Mouse (Mus musculus): ENCODE results near the gene Exosc5. TPM values are rescaled to one million over a fixed set of nuclear protein-coding genes. Genes with fewer than 3 reads are reported as not detected.

Gene Exosc5
- polyA plus RNA-seq, 1 experiment from 2014 or later, result 75.6 TPM

DNA sequence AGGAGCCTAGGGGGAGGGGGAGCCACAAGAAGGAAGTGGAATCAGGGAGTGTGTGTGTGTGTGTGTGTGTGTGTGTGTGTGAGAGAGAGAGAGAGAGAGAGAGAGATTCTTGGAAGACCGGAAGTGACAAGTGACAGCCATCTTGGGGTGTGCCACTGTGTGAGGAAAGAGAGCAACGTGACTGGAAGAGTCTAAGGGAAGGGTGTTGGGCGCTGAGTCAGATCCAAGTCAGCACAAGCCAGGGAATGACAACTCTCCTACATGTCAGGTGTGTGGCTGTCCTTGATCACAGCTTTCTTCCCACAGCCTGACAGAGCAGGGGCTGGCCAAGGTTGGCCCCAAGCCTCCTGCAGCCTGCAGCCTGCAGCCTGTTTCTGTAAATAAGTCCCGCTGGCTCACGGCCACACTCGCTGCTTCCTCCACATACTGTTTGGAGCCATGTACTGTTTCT lies 46.9 kb downstream of the Exosc5 start:
- peaks cover 10% of the 10 kb centered on the region for H3K9me3 ChIP-seq
- H3K4me1 ChIP-seq (replicated peaks), result peaks cover 48% of the 10 kb centered on the region

GRCm38 (mm10) chr7:25706578-25707170 lies 47.7 kb downstream of the Exosc5 start:
- H3K27ac ChIP-seq, result peak overlapping the region; percentile 24; the same call in 1 of the 2 replicates
- no peak for DNase-seq (ENCODE audit: low spot score)
- H3K27me3 ChIP-seq (ENCODE audit: insufficient read depth, poor library complexity, severe bottlenecking), result peaks cover 25% of the 10 kb centered on the region
- H3K4me1 ChIP-seq (replicated peaks), result peaks cover 56% of the 10 kb centered on the region
- H3K9me3 ChIP-seq, result peaks cover 5% of the 10 kb centered on the region
- no peak overlapping the region for H3K4me3 ChIP-seq
- H3K36me3 ChIP-seq, result peaks cover 2% of the 10 kb centered on the region; the same call in 1 of the 2 replicates
- 62% methylated on average over 7 of the region's 7 CpGs for WGBS

More for the DNA sequence above, 46.9 kb downstream of the Exosc5 start:
- Histone ChIP-seq H3K4me3 (no peak overlapping the region), H3K36me3 (no peaks in the 10 kb centered on the region), H3K27ac (no peak overlapping the region), H3K27me3 (ENCODE audit: insufficient read depth, poor library complexity, severe bottlenecking) (peaks cover 25% of the 10 kb centered on the region)
- WGBS, result 67% methylated on average over 6 of the region's 6 CpGs
- no peak for DNase-seq (ENCODE audit: low spot score)

- Histone ChIP-seq H3K4me1 (replicated peaks) (peaks cover 67% of the 10 kb centered on the region), H3K36me3 (peaks cover 13% of the 10 kb centered on the region), H3K9me3 (no peaks in the 10 kb centered on the region), H3K4me3 (no peak overlapping the region), H3K27me3 (ENCODE audit: insufficient read depth, poor library complexity, severe bottlenecking) (peaks cover 25% of the 10 kb centered on the region), H3K27ac (0 out of 2 replicates have a peak overlapping the region, but pooled peaks have one; percentile 0)
- 61% methylated on average over 15 of the region's 15 CpGs for WGBS
- DNase-seq (ENCODE audit: low spot score), result no peak
Measured at GRCm38 (mm10) chr7:25707581-25708292, 48.8 kb downstream of the Exosc5 start.

- Histone ChIP-seq H3K9me3 (no peaks in the 10 kb centered on the region), H3K4me1 (replicated peaks) (peaks cover 52% of the 10 kb centered on the region), H3K4me3 (peak overlapping the region; percentile 18; the same call in 1 of the 2 replicates), H3K27me3 (ENCODE audit: insufficient read depth, poor library complexity, severe bottlenecking) (peaks cover 11% of the 10 kb centered on the region; the same call in 1 of the 2 replicates), H3K36me3 (peaks cover 35% of the 10 kb centered on the region), H3K27ac (peak overlapping the region; percentile 79)
- DNase-seq (ENCODE audit: low spot score), result no peak
- WGBS, result 21% methylated on average over 12 of the region's 12 CpGs
Measured at GRCm38 (mm10) chr7:25709961-25710360, 51.0 kb downstream of the Exosc5 start.

DNA sequence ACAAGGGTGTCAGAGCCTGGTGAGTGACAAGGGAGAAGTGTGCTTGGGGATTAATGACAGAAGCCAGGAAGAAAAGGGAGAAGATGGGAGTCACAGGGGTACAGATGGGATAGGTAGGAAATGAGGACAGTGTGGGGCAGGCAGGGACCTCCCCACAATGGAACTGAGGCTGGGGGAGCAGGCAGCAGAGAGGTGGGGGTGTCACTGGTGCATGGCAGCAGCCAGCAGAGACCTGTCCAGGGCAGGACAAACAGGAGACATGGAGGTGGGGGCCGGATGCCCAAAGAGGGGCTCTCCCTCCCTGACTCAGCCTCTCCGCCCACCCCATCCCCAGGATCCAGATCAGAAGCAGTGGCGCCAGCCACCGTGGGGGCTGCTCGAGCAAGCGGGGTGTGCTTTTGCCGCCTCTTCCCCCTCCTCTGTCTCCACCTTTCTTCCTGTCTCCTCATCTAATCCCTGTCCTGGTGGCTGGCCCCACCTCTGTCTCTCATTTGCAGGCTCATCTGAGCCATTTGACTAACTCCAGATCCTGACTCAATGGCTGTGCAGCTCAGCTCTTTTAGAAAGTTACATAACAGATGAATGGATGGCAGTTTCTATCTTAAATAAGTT lies 51.7 kb downstream of the Exosc5 start:
- H3K4me1 ChIP-seq (replicated peaks), result peaks cover 50% of the 10 kb centered on the region
- H3K36me3 ChIP-seq, result peaks cover 42% of the 10 kb centered on the region
- 20% methylated on average over 7 of the region's 7 CpGs for WGBS
- 0 out of 2 replicates have a peak, but pooled peaks cover under 1% of the 10 kb centered on the region for H3K9me3 ChIP-seq
- peaks cover 4% of the 10 kb centered on the region; the same call in 1 of the 2 replicates for H3K27me3 ChIP-seq (ENCODE audit: insufficient read depth, poor library complexity, severe bottlenecking)
- peak overlapping the region; percentile 18 for H3K4me3 ChIP-seq
- peak overlapping the region; percentile 79 for H3K27ac ChIP-seq
- DNase-seq (ENCODE audit: low spot score), result no peak

DNA sequence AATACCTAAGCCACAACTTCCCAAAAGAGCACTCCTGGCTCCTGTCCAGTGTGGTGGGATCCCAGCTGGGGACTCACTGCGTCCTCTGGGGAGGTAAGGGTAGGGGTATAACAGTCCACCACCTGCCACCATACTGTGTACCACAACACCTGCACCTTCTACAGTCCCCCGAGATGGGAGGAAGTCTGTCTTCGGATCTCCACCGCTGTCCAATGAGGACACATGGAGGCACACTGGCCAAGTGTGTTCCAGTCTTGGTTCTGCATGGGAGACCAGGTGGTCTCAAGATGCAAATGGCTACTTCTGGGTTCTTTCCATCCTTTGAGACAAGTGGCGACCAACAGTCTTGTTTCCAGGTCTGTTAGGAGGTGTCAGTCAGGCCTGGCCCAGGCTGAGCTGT lies 52.2 kb downstream of the Exosc5 start:
- Histone ChIP-seq H3K9me3 (0 out of 2 replicates have a peak, but pooled peaks cover 2% of the 10 kb centered on the region), H3K27ac (peak overlapping the region; percentile 75), H3K4me3 (no peak overlapping the region), H3K27me3 (ENCODE audit: insufficient read depth, poor library complexity, severe bottlenecking) (no peaks in the 10 kb centered on the region), H3K36me3 (peaks cover 47% of the 10 kb centered on the region), H3K4me1 (replicated peaks) (peaks cover 50% of the 10 kb centered on the region)
- DNase-seq (ENCODE audit: low spot score), result no peak
- WGBS, result 57% methylated on average over 5 of the region's 5 CpGs

DNA sequence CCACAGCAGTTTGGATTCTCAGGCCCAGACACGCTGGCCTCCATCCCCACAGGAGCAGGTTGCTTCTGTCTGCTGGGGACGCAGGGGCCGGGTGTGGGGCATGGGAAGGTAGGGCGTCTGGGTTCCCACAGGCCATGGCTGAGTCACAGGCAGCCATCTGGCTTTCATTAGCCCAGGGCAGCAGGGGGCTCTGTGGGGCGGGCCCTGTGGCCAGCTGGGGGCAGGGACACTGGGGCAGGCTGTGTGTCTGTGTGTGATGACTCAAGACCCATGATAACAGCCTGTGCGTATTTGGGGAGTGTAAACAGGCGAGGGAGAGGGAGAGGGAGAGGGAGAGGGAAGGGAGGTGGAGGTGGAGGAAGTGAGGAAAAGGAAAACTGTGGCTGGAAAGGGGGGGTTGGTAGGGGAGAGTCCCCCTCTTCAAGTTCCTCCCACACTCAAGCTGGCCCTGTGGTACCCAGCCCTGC lies 52.8 kb downstream of the Exosc5 start:
- WGBS, result 30% methylated on average over 7 of the region's 7 CpGs
- H3K36me3 ChIP-seq, result peaks cover 53% of the 10 kb centered on the region
- H3K27ac ChIP-seq, result peak overlapping the region; percentile 75
- H3K27me3 ChIP-seq (ENCODE audit: insufficient read depth, poor library complexity, severe bottlenecking), result no peaks in the 10 kb centered on the region
- peak; percentile 70 for DNase-seq (ENCODE audit: low spot score)
- H3K4me3 ChIP-seq, result peak overlapping the region; percentile 18; the same call in 1 of the 2 replicates
- 0 out of 2 replicates have a peak, but pooled peaks cover 2% of the 10 kb centered on the region for H3K9me3 ChIP-seq
- H3K4me1 ChIP-seq (replicated peaks), result peaks cover 49% of the 10 kb centered on the region

DNA sequence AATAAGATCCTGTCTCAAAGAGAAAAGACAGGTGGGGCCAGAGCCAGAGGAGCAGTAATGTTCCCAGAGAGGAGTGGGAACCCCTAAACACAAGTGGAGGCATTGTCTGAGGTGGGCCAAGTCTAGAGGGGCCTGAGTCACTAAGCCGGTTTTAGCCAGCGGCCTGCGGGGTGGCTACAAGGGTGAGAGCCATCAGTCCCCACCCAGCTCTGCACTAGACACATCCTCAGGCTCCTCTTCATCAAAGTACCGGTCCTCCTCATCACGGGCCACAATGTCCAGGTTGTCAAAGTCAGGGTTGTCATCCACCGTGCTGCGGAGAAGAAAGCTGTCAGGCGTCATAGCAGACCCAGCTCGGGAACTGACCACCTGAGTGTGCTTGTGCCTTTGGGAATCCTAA lies 53.8 kb downstream of the Exosc5 start:
- Histone ChIP-seq H3K27ac (no peak overlapping the region), H3K36me3 (peaks cover 58% of the 10 kb centered on the region)
- WGBS, result 91% methylated on average over 9 of the region's 9 CpGs

GRCm38 (mm10) chr7:25714581-25714980 lies 55.6 kb downstream of the Exosc5 start:
- Histone ChIP-seq H3K9me3 (0 out of 2 replicates have a peak, but pooled peaks cover 2% of the 10 kb centered on the region), H3K27ac (no peak overlapping the region), H3K36me3 (peaks cover 58% of the 10 kb centered on the region), H3K27me3 (ENCODE audit: insufficient read depth, poor library complexity, severe bottlenecking) (no peaks in the 10 kb centered on the region), H3K4me1 (replicated peaks) (peaks cover 51% of the 10 kb centered on the region), H3K4me3 (no peak overlapping the region)
- 94% methylated on average over 8 of the region's 8 CpGs for WGBS
- DNase-seq (ENCODE audit: low spot score), result no peak

More for the DNA sequence above, 53.8 kb downstream of the Exosc5 start:
- Histone ChIP-seq H3K27me3 (ENCODE audit: insufficient read depth, poor library complexity, severe bottlenecking) (no peaks in the 10 kb centered on the region), H3K4me3 (no peak overlapping the region), H3K9me3 (0 out of 2 replicates have a peak, but pooled peaks cover 2% of the 10 kb centered on the region), H3K4me1 (replicated peaks) (peaks cover 47% of the 10 kb centered on the region)
- no peak for DNase-seq (ENCODE audit: low spot score)

DNA sequence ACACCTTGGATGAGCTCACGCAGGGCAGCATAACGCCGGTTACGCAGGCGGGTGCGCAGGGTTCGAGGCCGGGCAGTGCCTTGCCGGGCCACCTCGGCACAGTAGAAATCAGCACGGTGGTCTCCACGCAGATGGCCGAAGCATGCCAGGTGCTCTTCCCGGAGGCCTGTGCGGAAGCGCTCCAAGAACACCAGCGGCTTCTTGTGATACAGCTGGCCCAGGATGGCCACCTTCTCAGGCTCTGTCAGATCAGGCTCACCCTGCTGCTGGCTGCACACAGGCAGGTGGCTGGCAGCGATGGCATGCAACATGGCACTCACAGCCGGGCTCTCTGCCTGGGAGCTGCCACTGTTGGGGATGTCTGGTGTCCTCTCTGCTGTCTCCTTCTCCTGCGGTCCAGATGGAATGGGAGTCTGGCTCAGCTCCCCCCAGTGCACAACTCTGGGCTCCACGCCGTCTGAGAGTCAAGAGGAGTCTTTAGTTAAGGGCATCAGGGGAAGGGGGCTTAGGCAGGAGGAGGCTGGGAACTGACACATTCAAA lies 56.8 kb downstream of the Exosc5 start:
- Histone ChIP-seq H3K27ac (no peak overlapping the region), H3K4me1 (replicated peaks) (peaks cover 38% of the 10 kb centered on the region), H3K4me3 (no peak overlapping the region), H3K27me3 (ENCODE audit: insufficient read depth, poor library complexity, severe bottlenecking) (no peaks in the 10 kb centered on the region), H3K36me3 (peaks cover 66% of the 10 kb centered on the region), H3K9me3 (0 out of 2 replicates have a peak, but pooled peaks cover 2% of the 10 kb centered on the region)
- no peak for DNase-seq (ENCODE audit: low spot score)
- 97% methylated on average over 22 of the region's 22 CpGs for WGBS

DNA sequence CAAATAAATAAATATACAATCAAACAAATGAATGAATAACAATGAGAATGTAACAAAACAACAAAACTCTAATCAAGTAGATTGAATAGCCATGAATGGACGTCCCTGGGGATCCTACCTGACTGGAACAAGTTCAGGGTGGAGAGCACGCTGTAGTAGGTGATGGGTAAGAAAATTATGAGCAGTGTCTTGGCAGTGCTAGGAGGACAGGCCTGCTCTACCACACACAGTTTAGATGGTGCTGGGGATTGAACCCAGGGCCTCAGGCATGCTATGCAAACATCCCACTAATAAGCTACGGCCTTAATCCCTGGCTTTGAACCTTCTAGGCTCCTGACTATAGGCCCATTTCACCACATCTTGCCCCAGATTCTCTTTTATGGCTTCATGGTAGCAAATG lies 58.5 kb downstream of the Exosc5 start:
- Histone ChIP-seq H3K27ac (no peak overlapping the region), H3K36me3 (peaks cover 73% of the 10 kb centered on the region), H3K4me1 (replicated peaks) (peaks cover 22% of the 10 kb centered on the region), H3K4me3 (peak overlapping the region; percentile 79), H3K9me3 (0 out of 2 replicates have a peak, but pooled peaks cover 2% of the 10 kb centered on the region), H3K27me3 (ENCODE audit: insufficient read depth, poor library complexity, severe bottlenecking) (no peaks in the 10 kb centered on the region)
- WGBS, result 93% methylated on average over 3 of the region's 3 CpGs
- DNase-seq (ENCODE audit: low spot score), result no peak

DNA sequence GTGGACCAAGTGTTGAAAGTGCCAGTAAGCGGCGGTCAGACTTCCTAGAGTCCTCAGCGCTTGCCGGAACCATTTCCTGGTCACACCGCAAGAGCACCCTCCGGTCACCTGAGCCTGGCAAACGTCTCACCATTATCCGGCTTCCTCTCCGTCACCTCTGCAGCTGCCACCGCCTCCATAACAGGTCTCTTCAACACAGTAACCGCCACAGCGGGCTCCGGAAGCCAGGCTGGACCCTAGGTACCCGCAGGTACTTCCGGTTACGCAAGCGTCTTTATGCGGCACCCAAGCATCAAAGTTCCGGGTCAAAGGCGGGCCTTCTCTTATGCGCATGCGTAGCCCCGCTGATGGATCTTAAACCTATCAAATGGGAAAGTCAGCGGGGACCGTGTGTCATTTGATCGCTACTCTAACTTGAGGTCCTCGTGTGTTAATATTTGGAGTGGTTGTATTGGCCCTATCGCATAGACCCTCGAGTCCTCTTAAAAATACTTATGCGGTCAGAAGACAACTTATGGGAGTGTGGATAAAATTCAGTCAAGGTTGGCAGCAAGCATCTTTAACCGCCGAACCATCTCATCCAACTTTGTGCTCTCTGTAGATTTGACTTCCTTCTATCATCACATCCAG lies 59.9 kb downstream of the Exosc5 start, which contains the start of gene Ccdc97:
TSS of gene Ccdc97 (minus strand) at position 301 of the 630 bp plus-strand sequence.
- Histone ChIP-seq H3K36me3 (peaks cover 73% of the 10 kb centered on the region), H3K4me1 (replicated peaks) (peaks cover 18% of the 10 kb centered on the region), H3K27ac (peak within 1 kb of the TSS; percentile 90), H3K27me3 (ENCODE audit: insufficient read depth, poor library complexity, severe bottlenecking) (no peaks in the 10 kb centered on the region), H3K4me3 (peak within 1 kb of the TSS; percentile 79), H3K9me3 (0 out of 2 replicates have a peak, but pooled peaks cover 2% of the 10 kb centered on the region)
- WGBS, result 4% methylated on average over 32 of the region's 32 CpGs
- DNase-seq (ENCODE audit: low spot score), result peak; percentile 90

Data from hindbrain, embryonic 10.5 days (tissue).